Mouse (Mus musculus) brain, adult 2 months (tissue): Measurements from ENCODE around the gene Phf21b.

Experiments used
- DNase-seq: peaks from one replicate; pipeline ENCODE4 v3.0.0; 2011; ENCODE audit warnings: low read depth, low spot score

Phf21b gene

GRCm38 (mm10) chr15:84846216-84846615 is 9.6 kb downstream of the Phf21b start:
- DNase-seq: no peak

GRCm38 (mm10) chr15:84844831-84845230 is 11.0 kb downstream of the Phf21b start:
- no peak for DNase-seq

DNA sequence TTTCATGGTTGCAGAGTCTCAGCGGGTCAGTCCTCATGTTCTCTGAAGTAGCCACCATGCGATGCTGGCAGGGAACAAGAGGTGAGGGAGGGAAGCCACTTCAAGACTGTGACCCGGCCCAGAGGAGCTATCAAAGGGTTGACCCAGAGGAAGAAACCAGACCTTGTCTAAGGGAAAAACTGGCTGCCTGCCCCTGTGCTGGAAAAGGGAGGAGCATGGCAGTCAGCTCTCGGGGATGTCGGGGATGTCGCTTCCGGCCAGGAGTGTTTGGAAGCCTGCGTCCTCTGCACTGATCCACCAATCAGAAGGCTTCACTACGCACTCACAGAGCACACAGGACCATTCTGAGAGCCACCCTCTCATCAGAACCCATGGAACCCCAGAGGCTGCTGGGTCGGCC is 12.8 kb downstream of the Phf21b start:
- DNase-seq: no peak

GRCm38 (mm10) chr15:84841925-84842821 is 13.7 kb downstream of the Phf21b start:
- no peak for DNase-seq

GRCm38 (mm10) chr15:84840560-84840959 is 15.3 kb downstream of the Phf21b start:
- DNase-seq: no peak

GRCm38 (mm10) chr15:84839521-84839920 is 16.3 kb downstream of the Phf21b start:
- DNase-seq: no peak

GRCm38 (mm10) chr15:84837896-84838295 is 18.0 kb downstream of the Phf21b start:
- DNase-seq: no peak

DNA sequence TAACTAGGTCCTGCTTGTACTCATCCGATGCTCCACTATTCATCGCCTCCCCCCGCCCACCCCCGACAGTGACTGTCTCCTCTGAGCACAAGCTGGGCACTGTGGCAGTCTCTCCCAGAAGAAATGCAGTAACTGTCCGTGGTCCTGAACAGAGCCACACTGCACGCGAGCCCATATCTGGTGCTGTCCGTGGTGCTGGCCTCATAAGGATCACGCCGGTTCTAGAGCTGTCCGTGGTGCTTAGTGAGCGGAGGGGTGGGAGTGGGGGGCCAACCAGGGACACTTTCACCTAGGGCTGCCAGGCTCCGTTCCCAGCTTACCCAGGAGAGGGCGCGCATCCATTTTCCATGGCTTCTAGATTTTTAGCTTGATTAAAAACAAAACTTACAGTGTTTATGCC is 26.4 kb downstream of the Phf21b start:
- peak; percentile 61 for DNase-seq

GRCm38 (mm10) chr15:84828603-84829002 is 27.2 kb downstream of the Phf21b start:
- DNase-seq: no peak

DNA sequence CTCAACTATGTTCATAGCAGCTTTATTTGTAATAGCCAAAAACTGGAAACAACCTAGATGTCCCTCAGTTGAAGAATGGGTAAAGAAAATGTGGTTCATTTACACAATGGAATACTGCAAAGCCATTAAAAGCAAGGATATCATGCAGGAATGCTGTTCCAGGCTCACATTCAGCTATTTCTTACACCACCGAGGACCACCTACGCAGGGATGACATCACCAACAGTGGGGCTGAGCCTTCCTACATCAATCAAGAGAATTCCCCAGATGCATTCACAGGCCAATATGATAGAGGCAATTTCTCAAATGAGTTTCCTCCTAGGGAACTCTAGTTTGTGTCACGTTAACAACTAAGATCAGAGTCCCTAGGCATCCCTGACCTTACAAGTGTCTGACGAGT is 32.8 kb downstream of the Phf21b start:
- DNase-seq: peak; percentile 43

- DNase-seq: peak; percentile 17
These were observed 35.0 kb downstream of the Phf21b start for GRCm38 (mm10) chr15:84820811-84821210.

GRCm38 (mm10) chr15:84818284-84818683 is 37.6 kb downstream of the Phf21b start:
- DNase-seq: peak; percentile 53

GRCm38 (mm10) chr15:84817589-84817988 is 38.3 kb downstream of the Phf21b start:
- DNase-seq: no peak

- DNase-seq: peak; percentile 25
These were observed 40.7 kb downstream of the Phf21b start for GRCm38 (mm10) chr15:84815171-84815570.

- DNase-seq: peak; percentile 61
These were observed 43.0 kb downstream of the Phf21b start for GRCm38 (mm10) chr15:84812831-84813357.

DNA sequence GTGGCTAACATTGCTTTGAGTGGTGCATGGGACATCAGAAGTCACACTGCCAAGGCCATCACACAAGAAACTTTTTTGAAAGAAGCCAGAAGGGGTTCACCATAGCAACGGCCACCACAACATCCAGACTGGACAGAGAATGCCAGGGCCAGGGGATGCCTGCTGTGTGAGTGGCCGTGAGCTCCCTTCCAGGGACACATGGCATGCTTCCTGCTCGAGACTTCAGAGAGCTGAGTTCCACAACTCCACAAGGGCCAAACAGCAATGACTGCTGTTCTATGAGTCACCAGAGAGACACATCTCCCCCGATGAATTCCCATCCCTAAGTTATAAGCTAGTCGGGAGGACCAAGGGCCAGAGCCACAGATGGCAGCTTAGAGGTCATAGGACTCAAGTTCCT is 44.7 kb downstream of the Phf21b start:
- no peak for DNase-seq

DNA sequence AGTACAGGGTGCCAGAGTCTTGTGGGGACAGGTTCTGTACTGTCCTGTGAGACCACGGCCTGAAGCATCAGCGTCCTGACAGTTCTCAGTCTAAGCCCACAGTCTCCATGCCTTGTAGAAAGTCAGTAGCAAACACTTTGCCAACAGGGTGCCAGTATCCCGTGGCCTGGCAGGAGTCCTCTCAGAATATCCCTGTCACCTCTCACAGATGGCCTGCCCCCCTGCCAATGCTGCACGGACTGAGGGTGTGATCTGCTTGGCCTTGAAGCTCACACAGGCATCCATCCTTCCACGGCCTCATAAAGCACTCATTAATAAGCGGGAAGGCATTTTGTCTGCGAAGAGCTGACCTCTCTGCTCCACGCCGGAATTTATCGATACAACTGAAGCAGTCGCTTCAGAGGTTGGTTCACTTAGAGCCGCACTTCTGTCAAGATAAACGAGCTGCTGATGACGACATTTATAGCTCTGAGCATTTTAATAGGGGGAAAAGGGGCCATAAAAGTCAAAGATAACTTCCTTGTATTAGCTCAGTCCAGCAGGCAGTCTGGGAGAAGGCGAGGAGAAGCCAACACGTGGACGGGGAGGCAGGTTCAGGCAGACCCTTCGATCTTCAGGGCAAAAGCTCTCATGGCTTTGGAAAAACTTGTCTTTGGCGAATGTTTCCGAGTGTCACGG is 46.4 kb downstream of the Phf21b start:
- peak; percentile 60 for DNase-seq

- DNase-seq: peak; percentile 83
These were observed 52.2 kb downstream of the Phf21b start for GRCm38 (mm10) chr15:84803685-84804084.

DNA sequence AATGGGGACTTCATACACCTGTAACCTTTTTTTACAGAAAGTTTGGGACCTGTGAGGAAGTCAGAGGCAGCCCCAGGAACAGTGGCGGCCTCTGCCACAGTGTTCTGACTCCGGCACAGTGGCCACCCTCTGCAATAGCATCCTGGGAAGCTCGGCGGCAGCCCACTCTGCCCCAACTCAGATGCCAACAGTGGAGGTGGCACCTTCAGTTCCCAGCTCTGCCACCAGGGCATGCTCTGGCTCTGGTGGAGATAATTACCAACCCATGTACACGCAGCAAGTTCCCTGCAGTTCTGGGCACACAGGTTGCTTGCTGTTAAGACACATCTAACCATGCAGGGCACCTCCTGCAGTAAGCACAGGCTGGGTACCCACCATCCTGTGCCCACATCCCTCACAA is 55.7 kb downstream of the Phf21b start:
- peak; percentile 58 for DNase-seq

DNA sequence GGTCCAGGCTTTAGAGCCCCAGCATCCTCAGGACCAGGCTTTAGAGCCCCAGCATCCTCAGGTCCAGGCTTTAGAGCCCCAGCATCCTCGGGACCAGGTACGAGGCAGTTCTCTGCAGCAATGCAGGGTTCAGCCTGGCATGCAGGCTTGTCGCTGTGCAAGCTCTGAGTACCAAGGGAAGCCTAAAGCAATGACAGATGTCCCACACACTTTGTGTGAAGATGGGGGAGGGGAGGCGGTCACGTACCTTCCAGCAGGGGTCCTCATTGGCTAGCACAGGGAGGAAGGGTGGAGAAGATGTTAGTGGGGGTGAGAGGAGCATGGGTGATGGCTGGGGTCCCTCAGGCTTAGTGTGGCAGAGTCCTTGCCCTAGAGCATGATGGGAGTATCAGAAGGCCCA is 62.2 kb downstream of the Phf21b start:
- DNase-seq: no peak

DNA sequence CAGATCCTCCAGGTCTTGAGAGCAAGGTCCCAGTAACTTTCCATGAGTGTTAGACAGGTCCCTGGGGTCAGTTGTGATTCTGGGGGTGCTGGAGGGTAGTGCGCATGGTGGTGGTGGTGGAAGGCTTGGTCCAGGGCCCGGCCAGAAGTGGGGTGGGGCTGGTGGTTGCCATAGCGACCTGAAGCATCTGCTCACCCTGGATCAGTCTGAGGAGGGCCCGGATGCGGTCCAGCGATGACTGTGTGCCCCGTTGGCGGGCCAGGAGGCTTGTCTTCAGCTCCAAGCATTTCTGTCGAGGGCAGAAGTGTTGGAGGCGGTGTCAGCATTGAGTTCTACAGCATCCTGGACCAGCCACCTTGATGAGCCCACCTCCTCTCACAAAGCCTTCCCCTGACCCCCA is 68.7 kb downstream of the Phf21b start:
- no peak for DNase-seq

DNA sequence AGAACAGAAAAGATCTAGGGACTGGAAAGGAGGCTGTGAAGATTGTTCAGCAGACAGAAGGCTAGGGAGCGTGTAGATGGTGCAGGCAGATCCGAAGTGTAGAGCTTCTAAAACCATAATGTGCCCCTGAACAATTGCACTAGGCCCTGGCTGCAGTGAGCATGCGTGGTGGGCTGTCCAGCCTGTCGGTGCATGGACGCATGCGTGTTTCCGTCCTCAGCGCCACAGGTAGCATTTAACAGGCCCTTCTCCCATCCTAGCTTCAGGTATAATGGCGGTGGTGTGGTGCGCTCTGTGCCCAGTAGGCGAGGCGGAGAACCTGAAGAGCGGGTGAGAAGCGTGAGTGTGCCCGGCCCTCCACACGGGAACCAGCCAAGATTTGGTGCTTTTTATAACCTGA is 71.0 kb downstream of the Phf21b start:
- DNase-seq: no peak

- DNase-seq: no peak
These were observed 77.3 kb downstream of the Phf21b start for GRCm38 (mm10) chr15:84778587-84778986.
